Mouse (Mus musculus) lung, adult 2 months (tissue): ENCODE measurements around the gene Fam214a.

ENCODE experiments used
- CTCF ChIP-seq: fragments of 200-500 bp; IDR thresholded peaks from 2 replicates; pipeline ENCODE4 v1.5.1; 2011; ENCODE audit warnings: mild to moderate bottlenecking, low read length, control low read depth; ENCODE audit not compliant: insufficient read depth
- POLR2A ChIP-seq: fragments of 200-500 bp; IDR thresholded peaks from 2 replicates; pipeline ENCODE4 v1.6.1; 2011; ENCODE audit warnings: low read depth, mild to moderate bottlenecking, control low read depth, low read length, borderline replicate concordance; ENCODE audit errors: extremely low read depth

DNA sequence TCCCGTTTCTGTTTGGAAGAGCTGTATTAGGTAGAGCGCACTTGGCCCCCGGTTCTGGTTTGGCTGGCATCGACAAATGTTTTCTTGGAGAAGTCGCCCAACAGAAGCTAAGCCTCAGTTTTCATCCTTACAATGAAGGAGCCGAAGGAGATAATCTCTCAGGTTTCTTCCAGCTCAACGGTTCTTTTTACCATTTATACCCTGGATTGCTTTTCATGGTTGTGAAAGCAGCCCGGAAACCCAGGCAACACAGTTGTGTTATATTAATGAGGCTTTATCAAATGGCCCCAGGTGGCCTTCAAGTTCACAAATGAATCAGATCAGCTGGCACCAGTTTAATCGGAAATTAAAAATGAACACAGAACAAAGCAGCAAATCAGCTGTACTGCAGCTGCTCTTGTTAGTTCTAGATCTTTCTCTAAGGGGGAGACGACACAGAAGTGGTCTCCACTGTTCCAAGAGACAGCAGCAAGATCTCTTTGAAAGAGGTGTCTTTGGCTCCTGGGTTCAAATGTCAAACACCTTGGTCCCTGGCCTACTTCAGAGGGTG, 27.4 kb upstream of the Fam214a start:
- no peak for TF ChIP-seq CTCF
- no peak for TF ChIP-seq POLR2A
